Mouse (Mus musculus) frontal cortex, adult 2 months (tissue): ENCODE results near the gene Kidins220. TPM values are rescaled to one million over a fixed set of nuclear protein-coding genes. Genes with fewer than 3 reads are reported as not detected.
A peak's percentile ranks its signal among the peaks of the same experiment; 100 is the strongest.

Experiments used
- DNase-seq, 2 experiments: peaks; one replicate each; pipeline ENCODE4 v3.0.0; 2022; ENCODE audit warnings: low spot score in 1 of 2; ENCODE audit errors: extremely low spot score in 1 of 2
- polyA plus RNA-seq: library from polyadenylated mRNA; depleted of rRNA; stranded (reverse); fragments of >200 nt; gene quantifications from 2 replicates; pipeline ENCODE4 v1.2.3, GENCODE M21; 2012; rRNA removed

Kidins220 gene
- 221 and 222 TPM in 2 replicates for polyA plus RNA-seq

DNA sequence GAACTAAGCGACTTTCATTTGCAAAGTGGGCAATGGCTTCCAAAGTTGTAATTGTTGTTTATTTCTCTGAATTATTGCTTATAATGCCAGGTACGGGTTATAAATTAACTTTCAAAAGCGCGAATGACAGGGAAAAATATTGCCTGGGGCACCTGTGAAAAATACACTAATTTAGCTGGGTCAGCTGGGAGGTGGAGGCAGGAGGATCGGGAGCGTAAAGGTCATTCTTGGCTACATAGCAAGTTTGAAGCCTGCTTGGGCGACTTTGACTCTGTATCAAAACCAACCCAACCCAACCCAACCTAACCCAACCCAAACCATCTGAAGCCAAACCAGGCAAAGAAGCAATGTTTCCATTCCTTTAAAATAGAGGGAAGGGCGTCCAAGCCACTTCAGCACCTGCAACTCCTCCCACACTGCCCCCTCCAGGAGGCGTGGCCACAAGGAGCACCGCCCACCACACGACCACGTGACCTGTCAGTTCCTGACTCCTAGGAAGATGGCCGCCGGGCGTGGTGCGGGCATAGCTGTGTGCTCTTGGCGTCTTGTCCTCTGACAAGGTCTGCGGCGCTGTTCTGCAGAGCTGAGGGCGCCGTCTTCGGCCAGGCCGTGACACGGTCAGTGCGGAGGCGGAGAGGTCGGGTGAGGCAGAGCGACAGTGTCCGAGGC lies at the start of gene Kidins220:
Gene Kidins220, plus strand, starts transcription at position 480 of the 669 bp plus-strand sequence.
- peak; percentile 87 to 96 for DNase-seq

DNA sequence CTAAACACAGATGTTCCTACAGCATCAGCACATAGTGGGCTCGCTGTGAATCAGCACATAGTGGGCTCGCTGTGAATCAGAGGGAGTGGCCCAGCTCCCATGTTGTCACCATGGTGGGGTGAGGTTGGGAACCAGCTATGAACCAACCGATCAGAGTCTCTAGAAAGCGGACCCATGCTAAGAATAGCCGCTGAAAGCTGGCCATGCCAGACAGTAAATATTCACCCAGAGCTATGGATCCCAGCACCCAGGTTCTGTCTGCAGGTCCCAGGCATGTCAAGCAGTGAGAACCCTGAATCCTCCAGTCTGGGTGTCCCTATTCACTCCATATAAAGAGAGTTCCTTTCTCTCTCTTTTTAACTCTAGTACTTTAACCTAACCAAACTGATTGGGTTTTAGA lies 49.4 kb upstream of the Kidins220 start:
- DNase-seq = no peak

DNA sequence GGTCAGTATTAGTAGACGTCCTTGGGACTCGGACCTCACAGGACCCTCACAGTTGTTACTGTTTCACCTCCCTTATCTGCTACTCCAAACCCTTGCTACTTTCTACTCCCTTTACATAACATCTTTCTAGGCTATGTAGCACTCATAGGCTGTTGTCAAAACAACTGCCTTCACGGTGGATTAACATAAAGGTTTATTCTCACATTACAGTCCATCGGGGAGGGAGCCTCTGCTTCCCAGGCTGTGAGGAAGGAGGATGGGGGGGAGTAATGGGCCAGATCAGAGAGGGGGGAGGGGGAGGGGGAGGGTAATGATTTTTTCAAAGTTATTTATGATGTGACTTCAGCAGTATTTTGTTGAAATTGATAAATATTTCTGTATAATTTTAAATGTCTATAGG lies 49.0 kb upstream of the Kidins220 start:
- DNase-seq = no peak

DNA sequence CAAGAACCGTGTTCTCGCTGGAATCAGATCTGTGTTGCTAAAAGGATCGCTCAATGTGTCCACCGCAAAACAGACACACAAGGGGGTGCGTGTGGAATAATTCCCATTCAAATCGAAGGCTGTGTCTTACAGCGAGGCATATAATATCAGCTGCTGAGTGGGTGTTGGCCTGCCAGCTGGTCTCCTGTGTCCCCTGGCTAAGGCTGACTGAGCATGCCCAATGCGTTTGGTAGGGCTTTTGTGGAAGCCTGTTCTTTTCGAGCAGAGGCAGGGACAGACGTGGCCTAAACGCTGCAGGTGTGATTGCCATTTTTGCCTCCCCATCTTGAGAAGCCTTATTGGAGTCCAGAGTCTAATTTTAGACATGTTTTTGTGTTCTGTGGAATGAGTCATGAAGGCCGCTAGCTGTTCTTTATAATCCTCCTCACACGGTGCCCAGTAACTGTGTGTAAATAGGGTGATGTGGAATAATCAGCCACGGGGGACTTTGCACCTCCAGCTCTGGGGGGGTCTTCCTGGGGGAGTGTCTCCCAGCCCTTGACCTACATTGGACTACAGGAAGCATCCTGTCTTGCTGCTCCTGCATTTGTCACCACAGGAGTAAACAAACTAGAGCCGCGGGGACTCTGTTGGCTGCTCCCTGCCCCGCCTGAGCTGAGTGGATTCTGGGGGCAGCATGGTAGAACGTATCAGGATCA lies 46.5 kb upstream of the Kidins220 start:
- peak; percentile 83 to 86 for DNase-seq

DNA sequence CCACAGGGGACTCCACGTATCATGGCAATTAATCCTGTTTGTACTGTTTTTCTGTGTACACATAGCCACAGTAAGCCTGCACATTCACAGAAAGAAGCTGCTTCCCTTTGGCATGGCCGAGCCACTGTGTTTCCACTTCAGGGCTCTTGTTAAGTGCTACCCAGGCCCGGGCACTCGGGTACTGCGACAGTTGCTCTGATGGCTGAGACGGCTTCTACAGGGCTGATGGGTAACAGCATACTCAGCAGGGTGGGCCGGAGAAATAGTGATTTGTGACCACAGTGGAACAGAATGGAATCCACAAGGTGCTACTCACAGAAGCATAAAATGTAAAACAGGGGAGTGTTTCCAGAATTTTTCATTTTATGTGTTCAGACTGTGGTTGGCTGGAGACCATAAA lies 45.7 kb upstream of the Kidins220 start:
- DNase-seq = no peak

DNA sequence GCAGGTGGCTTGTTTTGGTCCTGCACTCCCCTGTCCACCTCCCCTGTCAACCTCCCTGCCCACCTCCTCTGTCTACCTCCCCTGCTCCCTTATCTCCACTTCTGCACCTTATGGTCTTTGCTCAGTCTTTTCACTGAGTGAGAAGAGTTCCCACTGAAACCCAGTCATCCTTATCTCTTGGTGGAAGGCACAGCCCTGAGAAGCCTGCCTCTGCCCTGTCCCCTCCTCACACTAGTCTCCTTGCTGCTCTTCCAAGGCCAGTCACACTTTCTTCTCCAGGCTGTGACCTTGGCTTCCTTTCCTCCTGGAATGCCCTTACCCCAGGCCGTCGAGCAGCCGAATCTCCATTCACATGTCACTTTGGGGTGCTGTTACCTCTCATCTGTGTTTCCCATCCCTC lies 44.0 kb upstream of the Kidins220 start:
- DNase-seq = no peak

DNA sequence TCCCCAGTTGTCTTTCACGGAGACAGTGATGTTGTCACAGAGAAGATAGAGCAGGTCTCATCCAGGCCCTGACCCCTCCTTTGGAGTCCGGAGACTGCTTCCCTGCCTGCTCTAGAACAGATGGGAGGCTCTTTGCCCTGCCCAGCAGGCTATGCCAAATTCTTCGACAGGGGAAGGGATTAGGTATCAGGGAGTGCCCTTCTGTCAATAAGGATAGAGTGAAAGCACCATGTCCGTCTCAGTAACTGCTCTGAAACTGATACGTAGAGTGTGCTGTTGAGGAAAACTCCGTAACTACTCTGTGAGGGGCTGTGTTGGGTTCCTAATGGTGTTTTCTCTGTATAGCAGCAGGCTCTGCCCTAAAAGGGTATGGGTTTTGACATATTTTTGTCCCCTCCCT lies 42.6 kb upstream of the Kidins220 start:
- no peak for DNase-seq

DNA sequence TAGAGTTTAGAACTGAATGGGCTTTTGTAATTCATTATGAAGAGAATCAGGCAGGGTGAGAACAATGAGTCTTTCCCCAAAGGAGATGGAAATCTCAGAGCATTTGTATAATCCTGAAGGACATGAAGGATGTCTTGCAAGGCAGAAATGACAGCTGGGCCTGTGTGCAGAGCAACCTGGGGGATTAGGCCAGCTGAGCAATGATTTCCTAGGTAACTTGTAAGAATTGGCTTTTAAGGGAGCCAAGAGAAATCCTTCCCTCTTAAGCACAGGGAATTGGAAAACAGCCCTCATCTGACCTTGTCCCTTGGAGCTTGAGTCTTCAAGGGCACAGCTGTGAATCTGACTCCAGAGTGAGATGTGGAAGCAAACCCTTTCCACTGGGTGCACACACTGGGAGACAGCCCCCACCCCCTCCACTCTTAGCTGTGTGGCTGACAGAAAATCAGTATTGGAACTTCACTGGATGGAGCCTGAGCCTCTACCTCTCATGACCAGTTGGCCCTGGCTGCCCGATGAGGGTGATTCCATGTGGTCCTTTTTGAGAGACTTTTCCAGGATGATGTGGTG lies 41.4 kb upstream of the Kidins220 start:
- DNase-seq = no peak

DNA sequence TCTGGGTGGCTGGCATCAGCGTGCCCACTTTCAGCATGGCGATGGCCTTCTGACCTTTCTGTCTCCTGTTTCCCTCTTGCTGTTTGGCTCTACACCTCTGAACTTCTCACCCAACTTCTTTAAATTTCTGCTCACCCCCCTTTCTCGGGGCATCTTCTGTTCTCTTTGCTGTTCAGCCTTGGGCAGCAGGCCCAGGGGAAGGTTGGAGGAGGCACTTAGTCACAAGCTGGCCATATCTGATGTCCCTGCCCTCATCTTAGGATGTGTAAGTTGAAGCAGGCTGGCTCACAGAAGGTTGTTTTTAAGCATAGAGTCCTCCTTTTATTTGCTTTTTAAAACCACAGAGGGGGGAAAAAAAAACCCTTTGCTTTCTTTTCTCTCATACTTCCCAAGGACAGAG lies 40.7 kb upstream of the Kidins220 start:
- DNase-seq = no peak

DNA sequence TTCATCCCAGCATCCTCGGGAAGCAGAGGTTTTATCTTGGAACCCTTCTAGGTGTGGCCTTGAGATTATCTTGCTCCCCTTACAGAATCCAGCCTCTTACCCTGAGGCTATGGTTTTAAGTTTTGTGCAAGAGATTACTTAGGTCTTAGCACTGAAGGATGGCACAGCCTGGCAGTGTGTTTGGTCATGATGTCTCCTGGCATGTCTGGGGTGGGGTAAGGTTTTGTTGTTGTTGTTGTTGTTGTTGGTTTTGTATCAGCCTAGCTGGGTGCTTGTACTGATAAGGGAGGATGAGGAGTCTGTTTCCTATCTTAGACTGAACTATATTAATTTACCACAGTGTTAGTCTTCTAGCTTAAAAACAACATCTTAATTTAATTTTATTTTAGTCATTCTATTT lies 38.4 kb upstream of the Kidins220 start:
- no peak for DNase-seq

DNA sequence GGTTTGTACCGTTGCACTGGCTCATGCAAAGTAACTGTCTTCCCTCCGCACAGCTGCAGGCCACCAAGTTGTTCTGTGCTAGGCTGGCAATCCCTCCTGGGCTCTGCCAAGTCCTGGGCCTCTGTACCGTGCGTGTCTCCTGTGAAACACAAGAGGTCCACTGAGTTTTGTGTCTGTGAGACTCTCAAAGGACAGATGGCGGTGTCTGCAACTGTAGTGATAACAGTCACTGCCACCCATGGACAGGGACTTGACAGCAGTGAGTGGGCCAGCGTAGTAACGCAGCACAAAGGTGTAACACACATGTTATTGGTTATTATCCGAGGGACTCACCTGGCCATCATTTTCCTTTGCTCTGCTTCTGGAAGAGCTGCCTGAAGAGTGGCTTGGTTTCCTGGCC lies 35.4 kb upstream of the Kidins220 start:
- DNase-seq = no peak

DNA sequence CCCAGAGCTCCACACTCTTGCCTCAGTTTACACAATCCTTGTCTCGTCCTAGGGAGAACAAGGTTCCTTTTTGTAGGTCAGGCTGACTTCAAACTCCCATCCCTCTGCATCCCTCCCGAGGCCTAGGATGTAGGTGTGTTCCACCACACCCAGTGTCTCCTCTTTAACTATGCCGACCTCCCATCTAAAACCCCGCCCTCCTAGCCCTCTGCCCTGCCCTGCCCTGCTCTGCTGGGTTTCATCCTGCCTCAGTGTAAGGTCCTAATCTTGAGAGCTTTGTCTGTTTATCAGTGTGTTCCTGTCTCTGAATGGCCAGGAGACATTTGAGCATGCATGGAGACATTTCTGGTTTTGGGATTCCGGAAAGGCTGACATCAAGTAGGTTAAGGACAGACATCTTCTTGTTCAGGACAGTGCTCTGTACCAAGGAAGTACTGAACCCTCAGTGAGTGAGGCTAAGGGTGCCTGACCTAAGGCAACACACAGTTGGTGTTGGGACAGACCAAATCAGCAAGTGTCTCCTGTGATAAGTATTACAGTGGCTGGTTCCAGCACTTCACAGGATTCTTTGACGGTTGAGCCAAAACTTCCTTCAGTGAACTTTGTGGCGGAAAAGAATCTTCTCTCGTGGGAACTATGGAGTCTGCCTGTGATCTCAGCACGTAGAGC lies 32.0 kb upstream of the Kidins220 start:
- DNase-seq = no peak

DNA sequence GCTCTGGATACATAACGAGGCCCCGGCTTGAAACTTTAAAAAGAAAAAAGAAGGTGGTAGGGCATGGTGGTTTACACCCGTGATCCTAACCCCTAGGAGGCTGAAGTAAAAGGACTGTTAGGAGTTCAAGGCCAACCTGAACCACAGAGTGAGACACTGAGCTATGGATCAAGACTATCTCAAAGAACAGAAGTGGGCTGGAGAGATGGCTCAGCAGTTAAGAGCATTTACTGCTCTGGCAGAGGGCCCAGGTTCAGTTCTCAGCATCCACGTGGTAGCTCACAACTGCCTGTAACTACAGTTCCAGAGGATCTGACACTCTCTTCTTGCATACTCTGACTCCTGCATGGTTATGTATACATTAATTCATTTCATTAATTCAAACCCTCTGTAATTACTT lies 31.3 kb upstream of the Kidins220 start:
- no peak for DNase-seq

DNA sequence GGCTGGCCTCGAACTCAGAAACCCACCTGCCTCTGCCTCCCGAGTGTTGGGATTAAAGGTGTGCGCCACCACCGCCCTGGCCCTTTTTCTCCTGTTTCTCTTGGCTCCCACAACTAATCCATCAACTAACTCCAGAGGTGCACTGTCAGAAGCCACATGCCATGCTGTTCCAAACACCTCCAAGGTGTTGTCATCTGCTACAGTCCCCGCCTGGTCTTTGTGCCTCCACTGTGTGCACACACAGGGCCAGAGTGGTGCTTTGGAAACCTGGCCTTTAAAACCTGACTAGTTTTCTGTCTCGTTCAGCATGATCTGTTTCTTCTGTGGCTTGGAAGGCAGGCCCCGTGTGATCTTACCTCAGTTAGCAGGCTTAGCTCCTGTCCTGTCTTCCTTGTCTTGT lies 30.1 kb upstream of the Kidins220 start:
- DNase-seq = no peak

DNA sequence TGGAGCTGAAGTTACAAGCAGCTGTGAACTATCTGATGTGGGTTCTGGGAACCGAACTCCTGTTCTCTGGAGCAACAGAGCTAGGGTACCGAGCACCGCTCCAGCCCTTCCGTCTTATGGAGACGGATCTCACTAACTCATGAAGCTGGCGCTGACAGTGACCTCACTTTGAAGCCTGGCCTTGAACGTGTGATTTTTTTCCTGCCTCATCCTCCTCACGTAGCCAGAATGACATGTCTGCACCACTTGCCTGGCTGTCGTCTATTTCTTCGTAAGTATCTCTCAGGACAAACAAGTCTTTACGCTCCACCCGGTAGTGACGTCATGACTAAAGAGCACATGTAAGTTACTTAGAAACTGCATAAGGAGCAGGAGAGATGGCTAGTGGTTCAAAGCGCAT lies 27.7 kb upstream of the Kidins220 start:
- DNase-seq = no peak

DNA sequence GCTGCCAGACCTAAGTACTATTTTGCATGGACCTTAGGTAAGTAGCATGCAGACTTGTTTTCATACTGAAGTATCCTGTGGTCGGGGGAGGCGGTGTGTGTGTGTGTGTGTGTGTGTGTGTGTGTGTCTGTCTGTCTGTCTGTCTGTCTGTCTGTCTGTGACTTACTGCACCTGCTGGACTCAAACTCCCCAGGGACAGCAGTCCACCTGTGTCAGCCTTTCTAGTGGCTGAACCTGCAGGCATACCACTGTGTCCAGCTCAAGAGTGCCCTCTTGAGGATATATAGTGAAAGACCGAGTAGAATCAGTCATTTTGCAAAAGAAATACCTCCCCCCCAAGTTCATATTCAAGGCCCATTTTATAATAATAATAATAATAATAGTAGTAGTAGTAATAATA lies 26.4 kb upstream of the Kidins220 start:
- DNase-seq = peak in 1 of 2 experiments; percentile 79

DNA sequence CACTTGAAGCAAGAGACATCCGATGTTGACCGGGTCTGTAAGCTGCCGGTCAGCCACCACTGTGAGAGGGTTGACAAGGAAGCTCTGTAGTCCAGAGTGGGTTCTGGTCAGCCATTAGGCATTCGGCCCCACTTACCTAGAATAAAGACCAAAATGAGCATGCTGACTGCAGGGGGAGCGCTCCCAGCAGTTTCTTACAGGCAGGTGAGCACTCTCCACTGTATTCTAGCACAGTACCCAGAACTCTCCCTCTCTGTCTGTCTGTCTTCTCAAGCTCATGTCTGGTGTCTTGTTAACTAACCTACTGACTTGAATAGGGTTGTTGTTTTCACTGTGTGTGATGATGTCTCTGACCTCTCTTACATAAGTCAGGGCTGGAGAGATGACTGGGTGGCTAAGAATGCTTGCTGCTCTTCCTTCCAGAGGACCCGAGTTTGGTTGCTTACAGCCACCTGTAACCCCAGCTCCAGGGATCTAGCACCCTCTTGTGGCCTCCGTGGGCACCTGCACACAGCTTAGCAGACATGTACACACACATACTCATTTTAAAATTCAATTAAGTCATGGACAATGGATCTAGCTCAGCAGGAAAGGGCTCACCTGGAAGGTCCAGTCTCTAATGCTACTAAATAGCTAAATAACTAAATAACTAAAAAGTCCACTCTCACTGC lies 24.2 kb upstream of the Kidins220 start:
- DNase-seq = no peak

DNA sequence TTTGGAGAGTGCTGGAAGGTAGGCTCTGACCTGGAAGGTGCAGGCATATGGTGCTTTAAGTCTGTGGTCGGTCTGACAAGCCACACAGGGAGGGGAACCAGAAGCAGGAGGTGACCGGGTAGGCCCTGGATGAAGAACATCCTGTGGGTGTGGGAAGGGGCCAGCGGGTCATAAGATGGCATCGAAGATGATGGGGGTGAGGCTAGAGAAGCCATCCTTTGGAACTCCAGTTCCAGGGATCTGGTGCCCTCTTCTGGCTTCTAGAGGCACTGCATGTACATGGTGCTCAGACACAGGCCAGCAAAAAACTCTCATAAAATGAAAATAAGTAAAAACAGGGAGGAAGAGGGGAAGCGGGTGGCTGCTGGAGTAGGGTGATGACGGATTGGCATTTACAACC lies 22.6 kb upstream of the Kidins220 start:
- peak in 1 of 2 experiments; percentile 78 for DNase-seq

DNA sequence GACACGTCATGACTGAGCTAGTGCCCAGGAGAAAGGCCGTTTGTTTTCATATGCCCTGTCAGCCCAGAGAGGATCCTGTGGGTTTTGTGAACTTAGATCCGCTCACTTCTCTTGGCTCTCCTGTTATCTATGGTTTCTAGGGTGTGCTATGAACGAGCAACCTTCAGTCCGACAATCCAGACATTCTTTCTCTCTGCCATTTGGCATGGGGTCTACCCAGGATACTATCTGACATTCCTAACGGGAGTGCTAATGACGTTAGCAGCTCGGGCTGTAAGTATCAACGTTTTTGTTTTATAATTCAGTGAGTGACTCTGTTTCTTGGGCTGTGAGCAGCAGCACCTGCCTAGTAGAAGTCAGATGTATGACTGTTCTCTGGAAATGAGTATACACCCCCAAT lies 19.6 kb upstream of the Kidins220 start:
- no peak for DNase-seq

DNA sequence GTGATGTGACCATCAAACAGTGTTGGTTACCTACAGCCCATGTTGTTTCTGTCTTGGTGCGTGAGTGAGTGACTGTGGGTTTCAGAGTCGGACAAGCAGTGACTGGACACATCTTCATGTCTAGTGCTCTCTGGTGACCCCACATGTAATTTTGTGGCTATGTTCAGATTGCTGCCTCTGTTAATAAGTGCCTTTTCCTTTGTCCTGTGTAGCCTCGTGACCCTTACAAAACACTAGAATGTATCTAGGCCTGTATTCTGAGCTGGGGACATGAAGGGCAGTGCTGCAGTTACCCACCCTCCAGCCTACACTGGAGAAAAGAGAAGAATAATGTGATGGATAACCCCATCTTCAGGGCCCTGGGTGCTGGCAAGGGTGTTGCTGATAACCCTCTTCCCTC lies 16.2 kb upstream of the Kidins220 start:
- no peak for DNase-seq

DNA sequence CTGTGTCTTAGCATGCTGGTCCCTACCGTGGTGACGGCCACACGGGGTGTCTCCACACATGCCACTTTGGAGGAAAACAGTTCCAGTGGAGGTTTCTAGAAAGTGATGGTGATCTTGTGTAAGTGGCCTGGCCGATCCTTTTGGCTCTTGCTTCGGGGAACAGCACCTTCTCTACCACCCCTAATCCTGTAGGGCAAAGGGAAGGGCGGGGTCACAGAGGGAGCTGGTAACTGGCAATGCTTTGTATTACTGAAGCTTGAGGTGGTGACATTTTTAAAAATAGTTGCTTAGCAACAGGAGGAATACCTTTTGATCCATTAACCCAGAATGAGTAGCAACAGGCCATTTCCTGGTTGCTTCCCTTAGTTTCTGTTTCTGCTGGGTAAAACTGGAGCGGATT lies 12.9 kb upstream of the Kidins220 start:
- no peak for DNase-seq
